Mouse (Mus musculus) liver, embryonic 14.5 days (tissue): ENCODE data around the gene Hsd17b12.

Experiments
- CTCF ChIP-seq: IDR thresholded peaks from 2 replicates; pipeline ENCODE4 v1.5.1; 2016; ENCODE audit warnings: antibody characterized with exemption, low read depth, control low read depth
- EP300 ChIP-seq: IDR thresholded peaks from 2 replicates; pipeline ENCODE4 v1.6.1; 2016; ENCODE audit warnings: antibody characterized with exemption, low read depth

DNA sequence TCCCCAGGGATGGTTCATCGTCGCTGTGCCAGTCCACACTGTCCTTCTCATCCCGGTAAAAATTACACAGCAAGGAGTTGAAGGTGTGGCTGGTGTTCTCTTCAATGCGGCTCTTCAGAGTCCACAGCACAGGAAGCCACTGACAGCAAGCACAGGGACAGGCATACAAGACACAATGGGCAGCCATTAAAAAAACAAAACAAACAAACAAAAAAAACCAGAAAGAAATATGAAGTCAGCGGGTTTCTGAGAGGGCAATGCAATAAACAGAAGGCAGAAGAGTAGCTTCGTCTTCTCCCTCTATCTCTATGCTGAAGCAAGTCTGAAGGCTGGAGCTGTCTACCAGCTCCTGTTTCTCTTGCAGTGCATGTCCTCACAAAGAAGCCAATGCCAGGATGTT, 161.5 kb downstream of the Hsd17b12 start, which contains the start of gene Gm27027:
- TF ChIP-seq CTCF (no peak), EP300 (no peak)
